Mouse (Mus musculus) cerebellum, postnatal 10 days (tissue): Measurements from ENCODE around the gene Supt5.
"Not testable (repeated sequence)": the region's sequence is repeated elsewhere in the genome, so short reads cannot be mapped to it uniquely, and the experiment has no call there.

Experiments used
- DNase-seq, 2 experiments: peaks; one replicate each; pipeline ENCODE4 v3.0.0; 2021; ENCODE audit warnings: mixed read lengths in 2 of 2

Gene Supt5

GRCm38 (mm10) chr7:28338108-28338998 is at the start of gene Supt5:
Supt5 (minus strand) TSS chr7:28338746.
- peak; percentile 97 to 98 for DNase-seq

GRCm38 (mm10) chr7:28387384-28387783 is 48.8 kb upstream of the Supt5 start:
- DNase-seq, result not testable (repeated sequence)

GRCm38 (mm10) chr7:28386877-28387276 is 48.3 kb upstream of the Supt5 start:
- DNase-seq, result not testable (repeated sequence)

- DNase-seq, result peak; percentile 89 to 92
Measured at GRCm38 (mm10) chr7:28386462-28386861, 47.9 kb upstream of the Supt5 start.

- no peak for DNase-seq
Measured at GRCm38 (mm10) chr7:28386007-28386406, 47.5 kb upstream of the Supt5 start.

GRCm38 (mm10) chr7:28385196-28385595 is 46.6 kb upstream of the Supt5 start:
- DNase-seq, result no peak

- no peak for DNase-seq
Measured at GRCm38 (mm10) chr7:28384162-28384561, 45.6 kb upstream of the Supt5 start.

GRCm38 (mm10) chr7:28383606-28384005 is 45.1 kb upstream of the Supt5 start:
- no peak for DNase-seq

GRCm38 (mm10) chr7:28382981-28383396 is 44.4 kb upstream of the Supt5 start:
- no peak for DNase-seq

- no peak for DNase-seq
Measured at GRCm38 (mm10) chr7:28382347-28382951, 43.9 kb upstream of the Supt5 start.

GRCm38 (mm10) chr7:28381938-28382337 is 43.4 kb upstream of the Supt5 start:
- peak; percentile 43 to 55 for DNase-seq

GRCm38 (mm10) chr7:28381017-28381790 is 42.7 kb upstream of the Supt5 start:
- DNase-seq, result peak in 1 of 2 experiments; percentile 38

- DNase-seq, result no peak
Measured at GRCm38 (mm10) chr7:28380237-28381016, 41.9 kb upstream of the Supt5 start, which contains the start of gene Zfp36. Zfp36 (minus strand) TSS chr7:28380253.

GRCm38 (mm10) chr7:28378769-28379651 is 40.5 kb upstream of the Supt5 start:
- DNase-seq, result peak; percentile 65 to 84

GRCm38 (mm10) chr7:28378066-28378690 is 39.6 kb upstream of the Supt5 start:
- peak in 1 of 2 experiments; percentile 34 for DNase-seq

GRCm38 (mm10) chr7:28377190-28378065 is 38.9 kb upstream of the Supt5 start:
- peak in 1 of 2 experiments; percentile 36 for DNase-seq

GRCm38 (mm10) chr7:28376011-28376771 is 37.6 kb upstream of the Supt5 start:
- peak; percentile 42 to 44 for DNase-seq

- peak; percentile 81 to 89 for DNase-seq
Measured at GRCm38 (mm10) chr7:28375176-28375921, 36.8 kb upstream of the Supt5 start.
